Mouse (Mus musculus) right cerebral cortex, postnatal 4 days (tissue): ENCODE data around the gene Atp5d.

Experiments
- DNase-seq: peaks from one replicate; pipeline ENCODE4 v3.0.0-alpha.2; 2022

Atp5d gene

DNA sequence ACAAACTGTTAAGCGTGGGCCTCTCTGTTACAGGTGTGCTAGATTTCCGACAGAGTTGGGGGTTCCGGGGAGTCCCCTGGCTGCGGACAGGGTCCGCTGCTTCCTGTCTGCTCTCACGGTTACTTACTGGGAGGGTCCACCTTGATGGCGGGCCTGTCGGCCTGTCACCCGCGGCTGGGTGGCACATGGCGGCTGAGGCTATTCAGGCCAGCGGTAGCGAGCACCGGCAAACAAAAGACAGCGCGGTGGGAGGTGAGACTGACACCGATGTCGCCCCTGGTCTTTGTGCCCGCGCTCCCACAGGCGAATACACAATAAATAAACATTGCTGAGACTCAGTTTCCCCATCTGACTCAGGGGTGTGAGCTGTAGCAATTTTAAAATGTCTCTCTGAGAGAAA, 51.6 kb downstream of the Atp5d start:
- DNase-seq, result no peak

GRCm38 (mm10) chr10:80190491-80191051, 52.1 kb downstream of the Atp5d start:
- peak; percentile 64 for DNase-seq

GRCm38 (mm10) chr10:80193976-80194375, 55.5 kb downstream of the Atp5d start:
- DNase-seq, result no peak

DNA sequence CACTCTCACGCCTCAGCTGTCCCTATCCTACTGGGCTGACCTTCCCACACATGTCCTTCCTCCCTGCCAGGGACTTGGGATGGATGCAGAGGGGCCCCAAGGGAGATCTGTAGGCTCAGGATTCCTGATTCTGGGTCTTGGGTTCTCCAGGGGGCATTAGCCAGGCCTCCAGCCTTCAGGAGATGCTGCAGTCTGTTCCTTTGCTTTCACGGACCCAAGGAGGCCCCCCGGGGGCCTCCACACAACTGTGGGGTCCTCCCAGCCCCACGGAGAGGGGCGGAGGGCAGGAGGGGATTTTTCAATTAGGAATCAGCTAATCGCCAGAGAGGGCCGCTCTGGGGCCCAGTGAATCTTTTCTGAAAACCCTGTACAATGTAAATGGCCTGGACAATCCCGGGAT, 56.0 kb downstream of the Atp5d start:
- no peak for DNase-seq
